Comparison of ENCODE assay signal across 18 mouse cellular contexts in the genomic region with DNA sequence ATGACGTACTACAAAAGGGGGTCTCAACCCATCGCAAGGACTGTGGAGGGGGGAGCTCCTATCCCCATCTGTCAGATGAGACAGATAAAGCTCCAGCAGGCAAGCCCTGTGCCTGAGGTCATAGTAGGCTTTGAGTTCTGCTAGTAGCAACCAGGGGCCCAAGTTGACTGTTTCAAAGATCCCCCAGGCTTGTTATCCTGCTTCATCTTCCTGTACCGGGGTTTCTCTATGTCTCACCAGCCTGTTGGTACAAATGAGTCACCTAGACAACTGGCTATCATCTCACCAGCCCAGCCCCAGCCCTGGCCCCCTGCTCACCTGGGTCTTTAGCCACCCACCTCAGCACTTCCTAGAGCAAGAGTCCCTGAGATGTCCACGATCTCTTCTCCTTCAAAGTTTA. TPM values are rescaled to one million over a fixed set of nuclear protein-coding genes. Genes with fewer than 3 reads are reported as not detected.
DNase-seq lines count a peak whose midpoint lies in the region; ATAC-seq lines count a peak whose summit lies in the region.
"Had no signal": no experiment of that assay in that cellular context is flagged by ENCODE, and none has a peak within 500 bp of the region (broad histone marks: within the 10 kb centered on the region; RNA-seq: fewer than 3 reads in every experiment).

No protein-coding gene starts in this region.

- intact Hi-C loops in heart, postnatal 36 days (cut with DNase I) = no loop called here

- peak; percentile 24 for DNase-seq in CD4-positive, CD25-positive, alpha-beta regulatory T cell, adult 2 months (ENCODE audit: low read depth, low spot score)
- DNase-seq in heart, postnatal 36 days = no peak
- no peak for DNase-seq in layer of hippocampus, adult 18-20 months (ENCODE audit: low spot score in 2 of 2)
- no peak for DNase-seq in adrenal gland, postnatal 25 days
- DNase-seq: adrenal gland, adult 2 months; adrenal gland, postnatal 10 days; adrenal gland, postnatal 36 days; cerebellum, adult 11-12 months; cerebellum, adult 8-10 months; cerebellum, adult 9-11 months; cerebellum, postnatal 14 days; cerebellum, postnatal 36 days; embryo, embryonic 11 days had no signal

- ATAC-seq in activated CD4-positive, CD25-positive, alpha-beta regulatory T cell, adult 4 months = peak; percentile 53
- ATAC-seq in inflammation-experienced regulatory T-cells, adult 6 months = peak; percentile 17
- ATAC-seq: forebrain, embryonic 14.5 days; forebrain, embryonic 16.5 days; Patski had no signal

RNA-seq across cellular contexts. Expression of a gene that starts 16.1 kb away (rescaled TPM):
- polyA plus RNA-seq in activated CD4-positive, CD25-positive, alpha-beta regulatory T cell, adult 4 months (2017; shearing (Covaris generic)) = 10 to 100 TPM in 1 of 2 experiments, 1 to 10 TPM in 1; 9.8 to 12.4 TPM
- 10 to 100 TPM in 2 of 3 experiments, 1 to 10 TPM in 1; 9.1 to 17.4 (median 14.2) TPM for polyA plus RNA-seq in inflammation-experienced regulatory T-cells, adult 6 months (2017; shearing (Covaris generic))
- 1 to 10 TPM; 7.9 to 10.0 TPM for total RNA-seq in heart, postnatal 36 days (2021)
- total RNA-seq in layer of hippocampus, adult 18-20 months (2021) = 10 to 100 TPM; 24.6 to 28.0 TPM
- total RNA-seq in adrenal gland, postnatal 25 days (2021) = 10.3 and 11.6 TPM in 2 replicates
